Mouse (Mus musculus): ENCODE data around the gene Slc44a3. TPM values are rescaled to one million over a fixed set of nuclear protein-coding genes. Genes with fewer than 3 reads are reported as not detected.

Slc44a3 gene
- polyA plus RNA-seq, 1 experiment from 2014 or later = 6.9 TPM

DNA sequence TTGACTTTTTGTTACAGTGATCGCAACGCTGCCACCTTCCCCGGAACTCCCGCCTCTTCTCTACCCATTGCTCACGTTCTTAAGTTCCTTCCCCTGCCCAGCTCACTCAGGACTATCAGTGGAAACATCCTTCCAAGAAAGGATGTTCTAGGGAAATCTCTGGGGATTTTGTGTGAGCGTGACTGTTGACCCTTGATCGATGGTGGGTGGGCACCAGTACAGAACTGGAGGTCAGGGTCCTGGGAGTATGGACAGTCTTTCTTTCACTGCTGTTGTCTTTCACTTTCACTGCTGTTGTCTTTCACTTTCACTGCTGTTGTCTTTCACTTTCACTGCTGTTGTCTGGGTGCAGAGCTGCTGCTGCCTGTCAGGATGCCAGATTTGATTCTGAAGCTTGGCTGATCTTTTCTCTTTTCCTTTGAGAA, 38.2 kb downstream of the Slc44a3 start:
- Histone ChIP-seq H3K4me1 (replicated peaks) (peaks cover 5% of the 10 kb centered on the region; the same call in 1 of the 2 replicates), H3K36me3 (0 out of 2 replicates have a peak, but pooled peaks cover 5% of the 10 kb centered on the region), H3K4me2 (no peak overlapping the region), H3K9me3 (replicated peaks) (no peaks in the 10 kb centered on the region), H3K27ac (no peak overlapping the region), H3K9ac (no peak overlapping the region), H3K27me3 (no peaks in the 10 kb centered on the region), H3K4me3 (replicated peaks) (no peak overlapping the region)
- no peak for ATAC-seq (ENCODE audit: low read depth)
- DNase-seq = no peak
- WGBS (ENCODE audit: insufficient replicate concordance) = 61% methylated on average over 7 of the region's 7 CpGs

DNA sequence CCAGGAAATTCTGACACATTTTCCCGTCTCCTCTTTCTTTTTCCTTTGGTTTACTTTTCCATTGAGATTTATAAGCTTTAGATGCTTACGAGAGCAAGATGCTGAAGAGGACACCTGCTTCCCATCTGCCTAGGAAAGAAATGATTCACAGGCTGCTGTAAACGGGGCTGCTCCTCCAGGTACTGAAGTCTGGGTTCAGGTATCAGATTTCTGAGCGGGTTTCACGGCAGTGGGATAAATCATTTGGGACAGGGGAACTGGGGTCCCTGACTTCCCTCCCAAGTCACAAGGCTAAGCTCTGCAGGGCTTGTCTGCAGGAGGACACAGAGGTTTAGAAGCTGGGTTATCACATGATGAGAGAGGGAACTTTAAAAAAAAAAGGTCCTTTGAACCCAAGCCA, 40.2 kb downstream of the Slc44a3 start:
- 61% methylated on average over 5 of the region's 5 CpGs for WGBS (ENCODE audit: insufficient replicate concordance)

DNA sequence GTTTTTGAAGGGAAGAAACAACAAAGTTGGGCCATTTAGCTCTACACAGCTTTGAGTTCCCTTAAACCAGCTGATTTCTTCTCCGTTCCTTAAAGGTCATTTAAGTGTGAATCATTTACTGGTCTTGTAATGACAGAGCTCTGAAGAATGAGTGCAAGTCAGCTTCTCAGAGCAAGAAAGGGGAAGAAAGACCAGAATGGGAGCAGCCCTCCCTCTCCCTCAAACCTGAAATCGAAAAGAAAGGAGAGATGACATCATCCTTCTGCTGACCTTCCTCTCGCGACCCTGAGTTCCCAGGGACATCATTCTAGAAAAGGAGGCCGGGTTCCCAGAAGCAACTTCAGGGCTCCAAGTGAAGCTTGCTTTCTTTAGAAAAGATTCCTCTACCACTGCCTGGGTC, 41.3 kb downstream of the Slc44a3 start:
- H3K4me2 ChIP-seq = no peak overlapping the region
- DNase-seq (no peak), ATAC-seq (ENCODE audit: low read depth) (no peak)
- no peak overlapping the region for H3K9ac ChIP-seq
- H3K4me1 ChIP-seq (replicated peaks) = peaks cover 5% of the 10 kb centered on the region; the same call in 1 of the 2 replicates
- no peak overlapping the region for H3K27ac ChIP-seq
- 0 out of 2 replicates have a peak, but pooled peaks cover 5% of the 10 kb centered on the region for H3K36me3 ChIP-seq
- H3K9me3 ChIP-seq (replicated peaks) = no peaks in the 10 kb centered on the region
- no peak overlapping the region for H3K4me3 ChIP-seq (replicated peaks)
- 38% methylated on average over 5 of the region's 5 CpGs for WGBS (ENCODE audit: insufficient replicate concordance)
- H3K27me3 ChIP-seq = no peaks in the 10 kb centered on the region

More for the DNA sequence above, 40.2 kb downstream of the Slc44a3 start:
- ATAC-seq (ENCODE audit: low read depth) = no peak
- Histone ChIP-seq H3K36me3 (0 out of 2 replicates have a peak, but pooled peaks cover 5% of the 10 kb centered on the region), H3K4me2 (no peak overlapping the region), H3K4me3 (replicated peaks) (no peak overlapping the region), H3K9me3 (replicated peaks) (no peaks in the 10 kb centered on the region), H3K4me1 (replicated peaks) (peaks cover 5% of the 10 kb centered on the region; the same call in 1 of the 2 replicates), H3K27ac (no peak overlapping the region), H3K27me3 (no peaks in the 10 kb centered on the region), H3K9ac (no peak overlapping the region)
- no peak for DNase-seq

DNA sequence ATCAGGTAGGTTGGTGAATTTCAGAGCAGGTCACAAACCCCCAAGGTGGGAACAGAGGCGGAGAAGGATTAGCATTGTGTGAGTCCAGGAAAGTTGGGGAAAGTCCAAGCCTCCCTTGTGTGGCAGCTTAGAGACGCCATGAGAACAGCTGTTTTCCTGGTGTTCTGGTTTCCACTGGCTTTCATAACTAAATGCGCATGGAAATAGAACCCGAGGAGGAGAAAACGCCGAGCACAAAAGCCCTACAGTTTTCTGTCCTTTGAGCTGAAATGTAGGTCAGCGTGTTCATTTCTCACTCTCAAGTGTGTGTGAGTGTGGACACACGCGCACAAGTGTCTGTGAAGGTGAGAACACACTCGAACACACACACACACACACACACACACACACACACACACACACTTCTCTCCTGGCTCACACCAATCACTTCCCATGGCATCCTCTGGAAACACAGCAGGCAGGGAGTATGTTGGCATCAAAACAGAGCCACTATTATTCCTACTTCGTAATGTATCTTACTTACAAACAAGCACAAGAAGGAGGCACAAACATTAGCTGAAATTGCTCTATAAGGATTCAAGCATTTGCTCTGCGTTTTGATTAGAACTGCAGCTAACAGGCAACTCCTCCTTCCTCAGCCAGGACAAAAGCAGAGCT, 42.6 kb downstream of the Slc44a3 start:
- ATAC-seq (ENCODE audit: low read depth) (no peak), DNase-seq (no peak)
- no peak overlapping the region for H3K27ac ChIP-seq
- H3K9me3 ChIP-seq (replicated peaks) = no peaks in the 10 kb centered on the region
- H3K4me2 ChIP-seq = no peak overlapping the region
- H3K4me1 ChIP-seq (replicated peaks) = peaks cover 5% of the 10 kb centered on the region; the same call in 1 of the 2 replicates
- H3K27me3 ChIP-seq = no peaks in the 10 kb centered on the region
- H3K4me3 ChIP-seq (replicated peaks) = no peak overlapping the region
- no peaks in the 10 kb centered on the region for H3K36me3 ChIP-seq
- WGBS (ENCODE audit: insufficient replicate concordance) = 76% methylated on average over 12 of the region's 12 CpGs
- H3K9ac ChIP-seq = no peak overlapping the region

DNA sequence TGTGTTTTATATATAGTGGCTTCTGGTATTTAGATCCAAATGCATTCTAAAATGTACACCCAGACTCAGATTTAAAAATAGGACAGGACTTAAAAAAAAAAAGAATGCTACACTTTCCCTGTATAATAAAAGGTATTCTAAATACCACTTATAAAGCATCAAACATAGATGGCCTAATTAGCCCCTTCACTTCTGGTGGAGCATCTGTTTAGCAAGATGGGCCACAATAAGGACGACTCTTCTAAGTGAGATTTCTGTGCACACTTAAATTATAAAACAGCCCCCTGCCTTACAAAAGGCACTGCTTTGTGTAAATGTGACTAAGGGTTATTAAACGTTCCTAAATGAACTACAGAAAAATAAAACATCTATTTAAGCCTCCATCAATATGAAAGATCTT, 47.0 kb downstream of the Slc44a3 start:
- no peak overlapping the region for H3K27ac ChIP-seq

DNA sequence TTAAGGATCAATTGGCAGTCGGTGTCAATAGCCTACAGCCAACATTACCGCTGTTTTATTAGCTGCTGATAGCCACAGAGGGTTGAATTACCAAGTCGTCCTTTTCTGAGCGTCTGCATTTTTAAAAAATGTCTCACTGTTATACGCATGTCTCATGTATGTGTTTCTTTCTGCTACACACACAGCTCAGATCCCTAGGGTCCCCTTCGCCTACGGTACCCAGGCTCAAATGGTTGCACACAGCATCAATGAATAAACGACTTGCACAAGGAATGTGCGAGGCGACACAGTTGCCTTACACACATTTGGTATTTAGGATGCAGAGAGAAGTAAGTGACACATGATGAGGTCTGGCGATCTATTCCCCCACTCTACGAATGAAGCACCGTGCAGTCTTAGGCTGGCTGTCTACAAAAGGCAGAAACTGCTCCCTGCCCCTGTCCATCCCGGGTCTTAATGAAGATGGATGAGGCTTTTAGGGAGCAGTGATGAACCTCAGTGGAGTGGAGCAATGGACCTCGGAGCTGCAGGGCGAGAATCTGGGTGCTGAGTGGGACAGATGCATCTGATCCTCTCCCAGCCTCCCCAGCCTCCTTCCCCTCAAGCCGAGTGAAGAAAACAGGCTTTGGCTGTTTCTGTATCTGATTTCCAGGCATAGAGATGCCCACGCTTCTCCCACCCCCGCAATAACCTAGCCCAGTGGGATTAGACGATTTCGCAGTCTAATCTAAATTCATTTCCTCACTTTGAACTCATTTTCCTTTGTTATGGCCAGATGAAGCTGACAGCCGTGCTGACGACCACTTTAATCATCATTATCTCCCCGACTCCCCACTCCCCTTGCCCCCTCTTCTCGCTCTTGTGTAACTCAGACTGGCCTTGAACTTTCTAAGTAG, 48.7 kb downstream of the Slc44a3 start:
- 61% methylated on average over 25 of the region's 25 CpGs for WGBS (ENCODE audit: insufficient replicate concordance)
- H3K4me1 ChIP-seq (replicated peaks) = peaks cover 27% of the 10 kb centered on the region
- no peaks in the 10 kb centered on the region for H3K9me3 ChIP-seq (replicated peaks)
- no peak overlapping the region for H3K4me3 ChIP-seq (replicated peaks)
- no peak overlapping the region for H3K4me2 ChIP-seq
- no peaks in the 10 kb centered on the region for H3K27me3 ChIP-seq
- H3K27ac ChIP-seq = no peak overlapping the region
- DNase-seq (no peak), ATAC-seq (ENCODE audit: low read depth) (no peak)
- H3K9ac ChIP-seq = no peak overlapping the region
- H3K36me3 ChIP-seq = no peaks in the 10 kb centered on the region

More for the DNA sequence above, 47.0 kb downstream of the Slc44a3 start:
- DNase-seq = no peak
- ATAC-seq (ENCODE audit: low read depth) = no peak
- Histone ChIP-seq H3K9me3 (replicated peaks) (no peaks in the 10 kb centered on the region), H3K27me3 (no peaks in the 10 kb centered on the region), H3K9ac (no peak overlapping the region), H3K36me3 (no peaks in the 10 kb centered on the region), H3K4me3 (replicated peaks) (no peak overlapping the region), H3K4me1 (replicated peaks) (peaks cover 11% of the 10 kb centered on the region), H3K4me2 (no peak overlapping the region)
- 45% methylated on average over 2 of the region's 2 CpGs for WGBS (ENCODE audit: insufficient replicate concordance)

DNA sequence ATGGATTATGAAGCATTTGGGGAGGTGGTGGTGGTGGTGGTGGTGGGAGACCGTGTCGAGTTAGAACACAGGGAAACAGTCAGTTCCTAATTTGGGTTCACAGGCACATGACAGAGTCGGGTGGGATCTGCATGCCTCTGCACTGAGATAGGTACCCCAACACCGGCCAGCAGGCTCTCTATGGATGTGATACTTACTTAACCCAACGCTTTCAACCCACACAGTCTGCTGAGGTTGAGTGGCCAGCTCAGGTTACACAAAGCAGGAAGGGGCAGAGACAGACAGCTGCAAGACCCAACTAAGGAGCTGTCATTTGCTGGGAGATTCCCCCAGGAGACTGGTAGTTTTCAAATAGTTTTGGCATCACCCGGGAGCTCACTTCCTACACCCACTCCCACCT, 50.6 kb downstream of the Slc44a3 start:
- Histone ChIP-seq H3K9me3 (replicated peaks) (no peaks in the 10 kb centered on the region), H3K4me3 (replicated peaks) (no peak overlapping the region), H3K4me1 (replicated peaks) (peaks cover 34% of the 10 kb centered on the region), H3K27ac (no peak overlapping the region), H3K36me3 (no peaks in the 10 kb centered on the region), H3K9ac (no peak overlapping the region), H3K4me2 (no peak overlapping the region), H3K27me3 (no peaks in the 10 kb centered on the region)
- no peak for ATAC-seq (ENCODE audit: low read depth)
- 39% methylated on average over 6 of the region's 6 CpGs for WGBS (ENCODE audit: insufficient replicate concordance)
- no peak for DNase-seq

DNA sequence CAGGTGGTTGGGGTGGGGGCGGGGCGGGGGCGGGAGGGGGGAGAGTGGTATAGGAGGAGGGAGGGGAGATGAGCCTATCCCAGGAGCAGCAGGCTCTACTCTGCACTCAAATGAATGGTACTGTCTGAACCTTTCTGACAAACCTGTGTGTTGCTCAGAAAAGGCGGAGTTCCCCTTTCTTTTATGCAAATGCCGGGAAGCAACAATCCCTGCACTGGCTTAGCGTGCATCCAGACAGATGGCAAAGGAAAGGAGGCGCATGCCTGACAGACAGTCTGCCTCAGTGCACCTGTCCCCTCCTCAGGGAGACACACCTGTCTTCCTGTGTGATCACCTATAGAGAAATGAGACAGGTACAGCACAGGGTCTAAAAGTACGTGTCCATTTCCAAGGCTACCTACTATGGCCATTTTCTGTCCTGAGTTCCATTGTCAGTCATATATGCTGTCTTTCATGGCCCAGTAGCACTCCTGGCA, 51.2 kb downstream of the Slc44a3 start:
- DNase-seq = no peak
- Histone ChIP-seq H3K4me3 (replicated peaks) (no peak overlapping the region), H3K27ac (no peak overlapping the region), H3K9ac (no peak overlapping the region), H3K4me1 (replicated peaks) (peaks cover 37% of the 10 kb centered on the region), H3K4me2 (no peak overlapping the region), H3K36me3 (no peaks in the 10 kb centered on the region), H3K27me3 (no peaks in the 10 kb centered on the region), H3K9me3 (replicated peaks) (no peaks in the 10 kb centered on the region)
- WGBS (ENCODE audit: insufficient replicate concordance) = 49% methylated on average over 8 of the region's 8 CpGs
- no peak for ATAC-seq (ENCODE audit: low read depth)

DNA sequence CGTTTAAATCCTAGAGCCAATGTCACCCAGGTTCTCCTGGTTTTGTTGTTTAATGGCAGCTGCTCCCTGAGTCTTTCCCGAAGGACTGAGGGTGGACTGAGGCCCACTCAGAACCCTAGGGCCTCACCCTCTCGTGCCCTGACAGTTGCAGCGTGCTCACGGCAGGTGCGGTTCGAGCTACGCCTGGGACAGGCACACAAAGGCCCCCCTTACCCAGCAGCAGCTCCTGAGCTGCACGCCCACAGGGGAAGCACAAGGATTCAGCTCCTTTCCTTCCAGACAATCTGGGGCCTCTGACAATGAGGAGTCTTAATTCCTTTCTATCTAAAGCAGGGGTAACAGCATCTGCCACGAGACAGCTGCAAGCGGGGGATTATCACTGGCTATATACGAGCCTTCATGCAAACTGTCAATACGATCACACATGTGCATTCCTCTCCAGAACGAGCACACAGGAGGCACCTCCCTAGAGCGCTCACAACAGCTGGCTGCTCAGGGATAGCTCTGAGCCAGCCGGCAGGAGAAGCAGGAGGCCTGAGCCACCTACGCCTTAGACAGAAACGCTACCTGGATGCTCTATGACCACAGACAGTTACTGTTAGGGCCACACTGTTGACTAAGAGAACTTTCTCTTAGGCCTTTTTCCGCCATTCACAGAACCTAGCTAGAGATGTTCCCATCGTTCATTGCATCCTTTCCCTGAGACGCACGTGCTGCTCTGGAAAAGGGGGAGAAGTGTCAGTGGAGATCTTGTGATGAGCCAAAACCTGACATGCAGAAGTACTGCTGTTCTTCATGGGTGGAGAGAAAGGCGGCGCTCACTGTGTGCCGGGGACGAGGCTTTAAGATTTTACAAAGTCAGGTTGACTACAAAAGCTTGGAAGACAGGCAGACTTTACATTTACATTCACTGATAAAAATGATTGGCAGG, 51.9 kb downstream of the Slc44a3 start:
- no peaks in the 10 kb centered on the region for H3K27me3 ChIP-seq
- WGBS (ENCODE audit: insufficient replicate concordance) = 49% methylated on average over 26 of the region's 26 CpGs
- H3K4me2 ChIP-seq = no peak overlapping the region
- peaks cover 44% of the 10 kb centered on the region for H3K4me1 ChIP-seq (replicated peaks)
- no peaks in the 10 kb centered on the region for H3K9me3 ChIP-seq (replicated peaks)
- H3K9ac ChIP-seq = no peak overlapping the region
- no peak overlapping the region for H3K4me3 ChIP-seq (replicated peaks)
- H3K36me3 ChIP-seq = no peaks in the 10 kb centered on the region
- no peak overlapping the region for H3K27ac ChIP-seq
- ATAC-seq (ENCODE audit: low read depth) (peak; percentile 56; the same call in 1 of the 2 replicates), DNase-seq (no peak)

DNA sequence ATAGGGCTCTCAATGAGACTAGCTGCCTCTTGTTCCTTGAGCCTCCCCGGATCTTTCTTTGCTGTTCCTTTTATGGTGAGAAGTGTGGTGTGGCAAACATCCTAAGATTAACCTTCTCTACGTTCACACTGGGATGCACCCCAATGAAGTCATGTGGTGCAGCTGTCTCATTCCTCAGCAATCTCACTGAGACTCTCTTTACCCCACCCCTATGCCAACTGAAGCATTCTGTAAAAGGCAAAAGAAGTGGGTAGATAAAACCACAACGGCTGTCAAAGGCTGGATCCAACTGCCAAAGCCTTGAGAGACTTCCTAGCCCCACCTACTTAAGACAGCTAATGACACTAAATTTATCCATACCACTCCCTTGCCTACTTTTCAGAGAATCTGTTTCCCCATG, 57.5 kb downstream of the Slc44a3 start:
- H3K27ac ChIP-seq = peak overlapping the region; percentile 70
- no peak overlapping the region for H3K4me3 ChIP-seq (replicated peaks)
- no peak overlapping the region for H3K9ac ChIP-seq
- no peaks in the 10 kb centered on the region for H3K9me3 ChIP-seq (replicated peaks)
- no peaks in the 10 kb centered on the region for H3K27me3 ChIP-seq
- no peak overlapping the region for H3K4me2 ChIP-seq
- H3K36me3 ChIP-seq = no peaks in the 10 kb centered on the region
- peaks cover 43% of the 10 kb centered on the region for H3K4me1 ChIP-seq (replicated peaks)
- peak; percentile 37 for DNase-seq
- peak; percentile 82 for ATAC-seq (ENCODE audit: low read depth)
- WGBS (ENCODE audit: insufficient replicate concordance) = 14% methylated on average over 3 of the region's 3 CpGs

DNA sequence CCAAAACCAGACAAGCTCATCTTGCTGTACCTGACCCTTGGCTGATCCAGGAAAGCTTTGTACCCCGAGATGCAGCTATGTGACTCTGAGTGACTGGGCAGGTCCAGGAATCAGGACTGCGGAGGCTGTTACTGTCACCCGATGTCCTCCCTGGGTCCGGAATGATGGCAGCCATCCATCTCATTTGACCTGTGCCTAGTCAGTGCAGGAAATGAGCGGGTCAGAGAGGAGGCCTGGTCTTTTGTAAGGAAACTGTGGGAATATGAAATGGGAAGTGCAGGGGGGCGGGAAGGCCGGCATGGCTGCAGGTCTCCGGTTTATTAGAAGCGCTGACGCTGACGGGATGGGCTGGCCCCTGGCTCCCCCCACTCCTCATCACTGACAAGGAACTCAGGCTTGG, 60.5 kb downstream of the Slc44a3 start:
- H3K4me1 ChIP-seq (replicated peaks) = peaks cover 49% of the 10 kb centered on the region
- ATAC-seq (ENCODE audit: low read depth) (no peak), DNase-seq (no peak)
- H3K9me3 ChIP-seq (replicated peaks) = no peaks in the 10 kb centered on the region
- H3K4me2 ChIP-seq = no peak overlapping the region
- H3K4me3 ChIP-seq (replicated peaks) = no peak overlapping the region
- no peak overlapping the region for H3K9ac ChIP-seq
- H3K27me3 ChIP-seq = no peaks in the 10 kb centered on the region
- no peak overlapping the region for H3K27ac ChIP-seq
- no peaks in the 10 kb centered on the region for H3K36me3 ChIP-seq
- 76% methylated on average over 11 of the region's 11 CpGs for WGBS (ENCODE audit: insufficient replicate concordance)

Data from liver, embryonic 13.5 days (tissue).